Mouse (Mus musculus): ENCODE data around the gene Ing1.

- TF ChIP-seq EP300 (IDR thresholded peaks at IDR 0.05; ENCODE audit: low read depth) (no peak), CTCF (IDR thresholded peaks at IDR 0.05; ENCODE audit: low read depth) (no peak)
Observed at GRCm38 (mm10) chr8:11570742-11571141, 15.4 kb downstream of the Ing1 start.

Data from liver, postnatal 0 days (tissue).